Mouse (Mus musculus) heart, embryonic 16.5 days (tissue): ENCODE results near the gene Zpr1. TPM values are rescaled to one million over a fixed set of nuclear protein-coding genes. Genes with fewer than 3 reads are reported as not detected.
A peak's percentile ranks its signal among the peaks of the same experiment; 100 is the strongest.

Source experiments
- ATAC-seq: fragments of 200-750 bp; cut with Nextera tagmentation; replicated peaks from 2 replicates; pipeline ENCODE4 v1.8.0; 2017; ENCODE audit warnings: moderate number of reproducible peaks; ENCODE audit not compliant: insufficient read depth, low FRiP score; ENCODE audit errors: extremely low read depth
- H3K27ac ChIP-seq: fragments of 300-500 bp; sonication (generic); 2 replicates; pipeline ENCODE4 v1.5.1; 2014; ENCODE audit warnings: mild to moderate bottlenecking, low read length, control low read depth, moderate library complexity
- H3K27me3 ChIP-seq: fragments of 300-500 bp; sonication (generic); 2 replicates; pipeline ENCODE4 v1.6.1; 2014; ENCODE audit warnings: low read length, mixed read lengths; ENCODE audit not compliant: control insufficient read depth, insufficient read depth
- H3K36me3 ChIP-seq: fragments of 300-500 bp; sonication (generic); 2 replicates; pipeline ENCODE4 v1.6.1; 2014; ENCODE audit not compliant: control insufficient read depth, insufficient read depth
- H3K4me1 ChIP-seq: fragments of 300-500 bp; sonication (generic); 2 replicates; pipeline ENCODE4 v1.6.1; 2014; ENCODE audit warnings: low read length, mixed read lengths; ENCODE audit not compliant: control insufficient read depth, insufficient read depth
- H3K4me2 ChIP-seq: fragments of 300-500 bp; sonication (generic); 2 replicates; pipeline ENCODE4 v1.6.1; 2014; ENCODE audit warnings: low read depth, mild to moderate bottlenecking, control low read depth, low read length
- H3K4me3 ChIP-seq: fragments of 300-500 bp; sonication (generic); 2 replicates; pipeline ENCODE4 v1.5.1; 2014; ENCODE audit warnings: mild to moderate bottlenecking, control low read depth, low read length
- H3K9ac ChIP-seq: fragments of 300-500 bp; sonication (generic); 2 replicates; pipeline ENCODE4 v1.6.1; 2014; ENCODE audit warnings: low read length, control low read depth
- H3K9me3 ChIP-seq: fragments of 300-500 bp; sonication (generic); replicated peaks from 2 replicates; pipeline ENCODE4 v1.6.1; 2016; ENCODE audit warnings: low read length; ENCODE audit not compliant: control insufficient read depth
- WGBS: fragments of 180-500 bp; shearing (Covaris S2); extraction: QIAGEN DNeasy Blood & Tissue Kit; methylation state at CpG from one replicate; pipeline ENCODE4 v1.1.7; 2014; 5-methylcytosine and 5-hydroxymethylcytosine counted together
- polyA plus RNA-seq: library from polyadenylated mRNA; unstranded; fragments of >200 nt; fragmentation: Nextera tagmentation; extraction: Ambion mirVana; gene quantifications from 2 replicates; pipeline ENCODE4 v1.2.1, GENCODE M21; 2015

The Zpr1 gene
- 36.7 and 39.5 TPM in 2 replicates for polyA plus RNA-seq

- peaks cover 9% of the 10 kb centered on the region for H3K4me1 ChIP-seq
- peaks cover 26% of the 10 kb centered on the region for H3K36me3 ChIP-seq
- 5% methylated on average over 42 of the region's 45 CpGs for WGBS
- peak within 1 kb of the TSS; percentile 95 for H3K4me3 ChIP-seq
- H3K27me3 ChIP-seq = peaks cover 16% of the 10 kb centered on the region
- H3K27ac ChIP-seq = peak within 1 kb of the TSS; percentile 67
- no peaks in the 10 kb centered on the region for H3K9me3 ChIP-seq
- ATAC-seq = peak; percentile 90
- H3K9ac ChIP-seq = peak within 1 kb of the TSS; percentile 83
- H3K4me2 ChIP-seq = peak within 1 kb of the TSS; percentile 89
Observed at GRCm38 (mm10) chr9:46272677-46273454, at the start of gene Zpr1. Gene Zpr1 (plus strand): TSS chr9:46273064.

DNA sequence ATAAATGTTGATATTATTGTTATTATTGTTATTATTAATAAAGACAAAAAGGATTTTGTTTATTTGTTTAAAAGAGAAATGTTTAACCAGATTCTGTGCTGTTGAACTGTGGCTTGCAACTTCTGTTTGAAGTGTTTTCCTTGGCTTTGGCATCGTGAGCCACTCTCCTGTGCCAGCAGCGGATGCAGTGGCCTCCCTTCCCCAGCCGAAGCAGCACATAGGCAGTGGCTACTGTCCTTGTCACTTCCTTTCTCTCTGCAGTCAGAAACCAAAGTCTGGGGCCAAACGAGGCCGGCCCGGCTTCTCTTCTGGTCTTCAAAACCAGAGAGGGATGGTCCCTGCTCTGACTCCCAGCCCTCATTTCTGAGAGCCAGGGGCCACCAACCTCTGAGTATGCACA lies 49.8 kb upstream of the Zpr1 start:
- H3K36me3 ChIP-seq = peaks cover 27% of the 10 kb centered on the region
- WGBS = 85% methylated on average over 6 of the region's 6 CpGs
- H3K9ac ChIP-seq = no peak overlapping the region
- no peaks in the 10 kb centered on the region for H3K9me3 ChIP-seq
- H3K27me3 ChIP-seq = no peaks in the 10 kb centered on the region
- no peak overlapping the region for H3K27ac ChIP-seq
- no peak overlapping the region for H3K4me2 ChIP-seq
- H3K4me1 ChIP-seq = no peaks in the 10 kb centered on the region
- no peak for ATAC-seq
- no peak overlapping the region for H3K4me3 ChIP-seq

DNA sequence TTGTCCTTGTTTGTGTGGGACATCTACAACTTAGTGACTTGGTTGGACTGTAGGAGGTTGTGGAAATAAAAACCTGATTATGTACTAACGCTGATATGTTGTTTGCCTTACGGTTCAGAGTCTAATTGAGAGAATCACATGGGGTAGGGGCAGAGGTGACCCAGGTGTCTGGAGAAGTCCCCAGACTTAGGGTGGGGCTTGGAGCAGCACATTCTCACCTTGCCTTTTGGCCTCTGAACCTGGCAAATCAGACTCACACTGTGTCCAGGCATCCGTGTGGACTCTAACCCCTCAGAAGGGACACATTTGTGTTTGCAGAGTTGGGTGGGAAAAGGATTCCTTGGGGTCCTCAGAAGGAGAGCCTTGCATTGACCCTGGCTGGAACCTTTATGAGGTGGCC lies 48.8 kb upstream of the Zpr1 start:
- no peak overlapping the region for H3K4me2 ChIP-seq
- 84% methylated on average over 3 of the region's 3 CpGs for WGBS

GRCm38 (mm10) chr9:46224945-46225660 lies 47.8 kb upstream of the Zpr1 start:
- no peak overlapping the region for H3K9ac ChIP-seq
- peaks cover 22% of the 10 kb centered on the region for H3K36me3 ChIP-seq
- no peak overlapping the region for H3K4me3 ChIP-seq
- WGBS = 60% methylated on average over 5 of the region's 5 CpGs
- H3K27me3 ChIP-seq = peaks cover 3% of the 10 kb centered on the region; the same call in 1 of the 2 replicates
- H3K9me3 ChIP-seq = no peaks in the 10 kb centered on the region
- peaks cover 3% of the 10 kb centered on the region; the same call in 1 of the 2 replicates for H3K4me1 ChIP-seq
- H3K27ac ChIP-seq = no peak overlapping the region
- H3K4me2 ChIP-seq = no peak overlapping the region
- ATAC-seq = no peak

More for the DNA sequence above, 48.8 kb upstream of the Zpr1 start:
- H3K36me3 ChIP-seq = peaks cover 27% of the 10 kb centered on the region
- H3K4me1 ChIP-seq = no peaks in the 10 kb centered on the region
- no peak overlapping the region for H3K4me3 ChIP-seq
- H3K9me3 ChIP-seq = no peaks in the 10 kb centered on the region
- ATAC-seq = no peak
- H3K27ac ChIP-seq = no peak overlapping the region
- no peak overlapping the region for H3K9ac ChIP-seq
- peaks cover 3% of the 10 kb centered on the region; the same call in 1 of the 2 replicates for H3K27me3 ChIP-seq

DNA sequence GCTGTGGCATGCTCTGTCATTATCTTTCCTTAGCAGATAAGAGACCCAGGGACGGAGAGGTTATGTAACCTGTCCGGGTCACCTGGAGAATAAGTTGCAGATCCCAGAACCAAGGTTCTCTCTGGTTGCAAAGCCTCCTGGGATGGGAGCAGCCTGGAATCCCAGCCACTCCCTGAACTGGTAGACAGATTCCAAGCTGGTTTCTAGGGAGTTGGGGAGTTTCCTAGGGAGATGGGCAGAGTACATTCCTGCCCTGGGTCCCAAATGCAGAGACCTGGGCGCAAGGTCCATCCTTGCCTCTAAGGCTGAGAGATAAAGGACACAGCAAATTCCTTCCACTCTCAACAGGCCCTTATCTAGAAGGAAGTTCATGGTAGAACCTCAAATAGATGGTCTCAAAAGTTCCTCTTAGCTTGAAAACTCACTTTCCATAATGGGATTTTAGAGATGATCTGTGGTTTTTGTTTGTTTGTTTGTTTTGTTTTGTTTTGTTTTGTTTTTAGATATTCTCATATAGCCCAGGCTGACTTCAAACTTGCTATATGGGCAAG lies 45.7 kb upstream of the Zpr1 start:
- Histone ChIP-seq H3K4me2 (no peak overlapping the region), H3K4me1 (peaks cover 6% of the 10 kb centered on the region), H3K4me3 (no peak overlapping the region), H3K27me3 (peaks cover 3% of the 10 kb centered on the region; the same call in 1 of the 2 replicates), H3K27ac (no peak overlapping the region), H3K9me3 (no peaks in the 10 kb centered on the region), H3K36me3 (0 out of 2 replicates have a peak, but pooled peaks cover 4% of the 10 kb centered on the region), H3K9ac (no peak overlapping the region)
- 56% methylated on average over 3 of the region's 3 CpGs for WGBS
- ATAC-seq = no peak

- Histone ChIP-seq H3K4me2 (no peak within 1 kb of the TSS), H3K36me3 (no peaks in the 10 kb centered on the region), H3K4me1 (peaks cover 6% of the 10 kb centered on the region), H3K9ac (no peak within 1 kb of the TSS), H3K4me3 (no peak within 1 kb of the TSS), H3K27ac (no peak within 1 kb of the TSS), H3K27me3 (peaks cover 3% of the 10 kb centered on the region; the same call in 1 of the 2 replicates), H3K9me3 (no peaks in the 10 kb centered on the region)
- ATAC-seq = no peak
- WGBS = 44% methylated on average over 9 of the region's 9 CpGs
Observed at GRCm38 (mm10) chr9:46228491-46228890, 44.4 kb upstream of the Zpr1 start, which contains the start of gene Apoa1. Gene Apoa1 (plus strand): TSS chr9:46228580.

DNA sequence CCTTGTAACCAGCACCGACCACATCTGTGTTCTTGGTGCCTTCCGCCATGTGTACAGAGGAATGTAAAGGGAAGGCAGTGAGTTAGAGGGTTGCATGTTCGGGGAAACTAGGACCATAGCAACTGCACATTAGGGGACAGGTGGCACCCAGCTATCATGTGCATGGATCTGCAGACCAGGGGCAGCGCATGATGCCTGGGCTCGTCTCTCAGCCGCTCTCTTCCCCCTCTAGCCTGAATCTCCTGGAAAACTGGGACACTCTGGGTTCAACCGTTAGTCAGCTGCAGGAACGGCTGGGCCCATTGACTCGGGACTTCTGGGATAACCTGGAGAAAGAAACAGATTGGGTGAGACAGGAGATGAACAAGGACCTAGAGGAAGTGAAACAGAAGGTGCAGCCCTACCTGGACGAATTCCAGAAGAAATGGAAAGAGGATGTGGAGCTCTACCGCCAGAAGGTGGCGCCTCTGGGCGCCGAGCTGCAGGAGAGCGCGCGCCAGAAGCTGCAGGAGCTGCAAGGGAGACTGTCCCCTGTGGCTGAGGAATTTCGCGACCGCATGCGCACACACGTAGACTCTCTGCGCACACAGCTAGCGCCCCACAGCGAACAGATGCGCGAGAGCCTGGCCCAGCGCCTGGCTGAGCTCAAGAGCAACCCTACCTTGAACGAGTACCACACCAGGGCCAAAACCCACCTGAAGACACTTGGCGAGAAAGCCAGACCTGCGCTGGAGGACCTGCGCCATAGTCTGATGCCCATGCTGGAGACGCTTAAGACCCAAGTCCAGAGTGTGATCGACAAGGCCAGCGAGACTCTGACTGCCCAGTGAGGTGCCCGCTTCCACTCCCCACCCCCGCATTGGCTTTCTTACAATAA lies 43.1 kb upstream of the Zpr1 start:
- Histone ChIP-seq H3K4me2 (peak overlapping the region; percentile 83), H3K4me1 (peaks cover 6% of the 10 kb centered on the region), H3K9me3 (no peaks in the 10 kb centered on the region), H3K27ac (no peak overlapping the region), H3K36me3 (no peaks in the 10 kb centered on the region), H3K4me3 (peak overlapping the region; percentile 51), H3K27me3 (peaks cover 3% of the 10 kb centered on the region; the same call in 1 of the 2 replicates), H3K9ac (peak overlapping the region; percentile 60)
- ATAC-seq = peak; percentile 86
- 15% methylated on average over 37 of the region's 37 CpGs for WGBS

DNA sequence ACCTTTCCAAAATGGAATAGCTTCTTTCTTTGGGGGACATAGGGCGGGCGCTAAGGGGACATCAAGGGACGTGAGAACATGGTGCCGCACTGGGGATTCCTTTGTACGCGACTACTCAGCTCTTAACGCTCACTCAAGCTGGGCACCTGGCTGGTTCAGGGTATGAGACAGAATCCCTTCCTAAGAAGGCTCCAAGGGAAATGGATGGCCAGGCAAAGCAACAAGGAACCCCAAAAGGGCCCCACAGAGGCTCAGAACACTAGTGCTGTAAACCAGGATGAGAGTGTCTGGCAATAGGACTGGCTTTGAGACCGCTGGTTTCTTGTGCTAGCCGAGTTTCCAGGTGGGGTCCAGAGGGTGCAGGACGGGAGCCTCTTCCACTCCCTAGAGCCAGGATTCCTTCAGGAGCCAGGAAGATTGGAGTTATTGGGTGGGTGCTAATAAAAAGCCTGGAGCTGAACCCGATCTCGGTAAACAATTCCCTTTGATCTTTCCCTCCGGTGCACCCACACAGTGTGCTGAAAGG lies 42.4 kb upstream of the Zpr1 start:
- peaks cover 3% of the 10 kb centered on the region; the same call in 1 of the 2 replicates for H3K27me3 ChIP-seq
- peak overlapping the region; percentile 83 for H3K4me2 ChIP-seq
- peak overlapping the region; percentile 51 for H3K4me3 ChIP-seq
- WGBS = 25% methylated on average over 13 of the region's 13 CpGs
- H3K27ac ChIP-seq = no peak overlapping the region
- ATAC-seq = no peak
- H3K9ac ChIP-seq = peak overlapping the region; percentile 60
- no peaks in the 10 kb centered on the region for H3K9me3 ChIP-seq
- peaks cover 6% of the 10 kb centered on the region for H3K4me1 ChIP-seq
- H3K36me3 ChIP-seq = no peaks in the 10 kb centered on the region
